Mouse (Mus musculus) spleen, adult 2 months (tissue): ENCODE measurements at regions not wholly inside any gene's neighbourhood (a gene's known extent, or its start where the extent isn't known, plus 50 kb on each side); places are given as distances from the start of the nearest gene placed in this dataset.
"Not testable (repeated sequence)": the region's sequence is repeated elsewhere in the genome, so short reads cannot be mapped to it uniquely, and the experiment has no call there.

ENCODE experiments used
- CTCF ChIP-seq: fragments of 200-500 bp; IDR thresholded peaks from 2 replicates; pipeline ENCODE4 v1.5.1; 2011; ENCODE audit warnings: mild to moderate bottlenecking, inconsistent platforms; ENCODE audit not compliant: insufficient read depth, insufficient read length, insufficient replicate concordance; ENCODE audit errors: extremely low read depth
- POLR2A ChIP-seq: fragments of 200-500 bp; IDR thresholded peaks from 2 replicates; pipeline ENCODE4 v1.6.1; 2011; ENCODE audit warnings: low read depth, low read length, inconsistent platforms

GRCm38 (mm10) chr10:45875287-45875686 is 297.7 kb downstream of the Hace1 start:
- TF ChIP-seq POLR2A, CTCF: not testable (repeated sequence)
